Mouse (Mus musculus) c-Kit-positive CD71-positive TER-119-negative erythroid progenitor cells, embryonic 14.5 days (primary cell): ENCODE measurements around the gene Lrrc29.

Source experiments
- DNase-seq: peaks from one replicate; pipeline ENCODE4 v3.0.0-alpha.2; 2013; ENCODE audit warnings: low read depth

The Lrrc29 gene

DNA sequence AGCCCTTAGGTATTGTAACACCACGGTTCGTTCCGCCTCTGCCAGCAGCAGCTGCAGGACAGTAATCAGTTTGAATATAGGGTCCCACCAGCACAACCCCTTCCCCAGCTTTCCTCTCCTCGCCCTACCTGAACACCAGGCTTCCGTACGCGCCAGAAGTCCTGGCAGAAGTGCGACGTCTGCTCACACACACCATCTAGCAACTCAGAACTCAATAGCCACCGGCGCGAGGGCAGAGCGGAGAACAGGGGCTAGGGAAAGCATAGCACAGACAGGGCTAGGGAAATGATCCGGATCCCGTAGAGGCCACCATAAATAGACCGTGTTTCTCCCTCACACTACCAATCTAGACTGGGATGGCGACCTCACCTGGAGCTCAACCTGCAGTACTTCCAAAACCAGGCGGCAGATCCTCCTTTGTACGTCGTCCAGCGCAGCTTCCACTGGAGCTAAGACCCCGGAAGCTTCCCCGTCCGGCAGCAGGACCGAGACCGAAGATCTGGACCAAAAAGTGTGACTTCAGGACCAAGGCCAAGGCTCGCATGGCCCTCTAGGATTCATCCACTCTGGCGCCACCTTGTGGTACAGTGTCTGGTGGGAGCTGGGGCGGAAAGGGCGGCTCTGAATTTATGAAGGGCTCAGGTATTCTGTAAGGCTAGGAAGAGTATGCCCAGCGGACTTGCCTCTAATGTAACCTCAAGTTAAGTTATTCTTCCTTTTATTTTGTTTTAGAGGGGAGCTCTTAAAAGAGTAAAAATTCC lies 35.3 kb downstream of the Lrrc29 start:
- DNase-seq: peak; percentile 95

DNA sequence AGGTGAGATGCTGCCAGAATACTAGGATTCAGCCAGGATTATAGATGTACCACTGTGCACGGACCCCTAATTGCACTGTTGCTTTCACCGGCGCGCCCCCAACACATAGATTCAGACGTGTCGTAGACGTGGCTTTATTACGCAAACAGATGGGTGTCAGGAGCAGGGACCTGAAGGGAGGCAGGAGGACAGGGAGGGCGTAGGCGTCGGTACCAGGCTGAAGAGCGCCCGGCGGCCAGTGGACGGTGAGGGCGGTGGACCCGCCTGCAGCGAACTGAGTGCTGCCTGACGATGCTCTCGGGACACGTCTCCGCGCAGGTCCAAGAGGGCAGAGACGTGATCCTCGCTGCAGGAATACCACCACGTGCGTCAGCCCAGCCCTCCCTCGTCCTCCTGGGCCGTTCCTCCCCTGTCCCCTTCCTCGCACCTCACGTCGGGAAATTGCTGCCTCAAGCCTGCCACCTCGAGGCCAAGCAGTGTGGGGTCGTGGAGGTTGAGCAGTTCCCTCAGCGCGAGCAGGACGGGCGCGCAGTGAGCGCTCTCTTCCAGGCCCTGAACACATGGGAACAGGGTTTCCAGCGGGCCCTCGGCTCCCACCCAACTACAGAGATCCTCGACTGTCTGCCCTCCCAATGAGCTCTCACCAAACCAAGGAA lies 36.1 kb downstream of the Lrrc29 start, which contains the start of gene 4931428F04Rik:
Gene 4931428F04Rik (minus strand): TSS at position 60 of the 656 bp plus-strand sequence.
- no peak for DNase-seq

DNA sequence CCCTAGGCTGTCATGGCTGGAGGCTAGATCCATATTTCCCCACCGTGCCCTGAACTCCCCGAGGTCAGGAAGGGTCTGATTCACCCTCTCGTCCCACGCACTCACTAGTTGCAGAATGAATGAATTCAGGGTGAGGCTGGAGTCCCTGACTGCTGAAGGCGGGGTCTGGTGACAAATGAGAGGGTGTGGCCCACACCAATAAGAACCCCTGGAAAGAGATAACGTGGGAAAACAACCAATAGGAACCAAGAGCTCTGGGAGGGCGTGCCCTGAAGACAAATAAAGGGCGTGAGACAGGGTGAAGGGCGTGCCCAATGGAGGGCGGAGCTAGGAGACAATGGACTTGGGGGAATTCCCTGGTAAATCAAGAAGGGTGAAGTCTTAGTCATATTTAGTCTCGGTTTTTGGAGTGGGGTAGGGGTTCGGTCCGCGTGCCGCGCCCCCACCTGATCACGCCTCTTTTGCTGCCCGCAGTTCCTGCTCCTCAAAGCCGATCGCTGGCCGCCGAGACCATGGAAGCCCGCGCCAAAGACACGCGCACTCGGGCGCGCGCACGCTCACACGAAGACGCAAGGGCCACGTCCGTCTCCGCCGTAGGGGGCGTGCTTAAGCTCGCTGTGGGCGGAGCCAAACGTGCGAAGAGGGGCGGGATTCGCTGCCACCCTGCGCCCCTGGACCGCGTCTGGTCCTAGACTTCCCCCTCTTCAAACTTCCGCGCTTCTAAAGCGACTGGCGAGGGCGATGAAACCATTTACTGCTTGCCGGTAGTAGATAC lies 36.9 kb downstream of the Lrrc29 start:
- peak; percentile 97 for DNase-seq

GRCm38 (mm10) chr8:105288231-105288630 lies 37.8 kb downstream of the Lrrc29 start:
- no peak for DNase-seq

GRCm38 (mm10) chr8:105286907-105287306 lies 39.2 kb downstream of the Lrrc29 start:
- no peak for DNase-seq

- no peak for DNase-seq
Measured at GRCm38 (mm10) chr8:105285514-105285913, 40.6 kb downstream of the Lrrc29 start.

DNA sequence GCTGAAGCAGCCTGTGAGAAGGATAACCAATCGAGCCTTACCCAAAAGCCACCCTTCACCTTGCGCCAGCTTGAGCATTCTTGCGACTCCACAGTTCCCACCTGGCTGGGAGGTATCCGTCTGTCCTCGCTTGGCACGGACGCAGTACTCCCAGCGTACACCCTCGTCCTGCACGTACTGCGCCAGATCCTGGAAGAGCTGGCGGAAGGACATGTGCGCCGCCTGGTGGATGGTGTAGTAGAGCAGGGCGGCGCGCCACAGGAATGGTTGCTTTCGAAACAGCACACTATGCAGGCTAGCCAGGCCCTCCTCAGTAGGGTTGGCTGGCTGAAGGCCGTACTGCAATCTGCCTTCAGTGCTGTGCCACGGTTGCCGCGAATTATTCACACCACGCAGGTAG lies 43.0 kb downstream of the Lrrc29 start:
- DNase-seq: peak; percentile 58

DNA sequence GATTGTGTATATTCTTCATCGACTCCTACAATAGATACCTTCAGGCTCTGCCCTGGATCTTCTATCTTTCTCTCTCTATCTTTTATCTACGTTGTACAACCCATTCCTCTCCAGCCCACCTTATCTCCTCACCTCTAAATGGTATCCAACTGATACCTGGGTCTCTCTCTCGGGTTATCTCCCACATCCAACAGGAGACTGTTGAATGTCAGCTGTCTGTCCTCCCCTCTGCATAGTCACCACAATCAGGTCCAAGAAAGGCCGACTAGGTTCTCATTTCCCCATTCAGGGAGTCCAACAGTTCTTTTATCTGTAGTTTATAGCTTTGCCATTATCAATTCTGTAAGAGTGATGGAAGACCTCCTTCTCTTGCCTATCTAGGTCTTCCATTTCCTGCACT lies 43.8 kb downstream of the Lrrc29 start:
- DNase-seq: no peak

GRCm38 (mm10) chr8:105281821-105282220 lies 44.3 kb downstream of the Lrrc29 start:
- no peak for DNase-seq

GRCm38 (mm10) chr8:105280567-105280966 lies 45.5 kb downstream of the Lrrc29 start:
- no peak for DNase-seq

GRCm38 (mm10) chr8:105278911-105279334 lies 47.2 kb downstream of the Lrrc29 start:
- DNase-seq: no peak

DNA sequence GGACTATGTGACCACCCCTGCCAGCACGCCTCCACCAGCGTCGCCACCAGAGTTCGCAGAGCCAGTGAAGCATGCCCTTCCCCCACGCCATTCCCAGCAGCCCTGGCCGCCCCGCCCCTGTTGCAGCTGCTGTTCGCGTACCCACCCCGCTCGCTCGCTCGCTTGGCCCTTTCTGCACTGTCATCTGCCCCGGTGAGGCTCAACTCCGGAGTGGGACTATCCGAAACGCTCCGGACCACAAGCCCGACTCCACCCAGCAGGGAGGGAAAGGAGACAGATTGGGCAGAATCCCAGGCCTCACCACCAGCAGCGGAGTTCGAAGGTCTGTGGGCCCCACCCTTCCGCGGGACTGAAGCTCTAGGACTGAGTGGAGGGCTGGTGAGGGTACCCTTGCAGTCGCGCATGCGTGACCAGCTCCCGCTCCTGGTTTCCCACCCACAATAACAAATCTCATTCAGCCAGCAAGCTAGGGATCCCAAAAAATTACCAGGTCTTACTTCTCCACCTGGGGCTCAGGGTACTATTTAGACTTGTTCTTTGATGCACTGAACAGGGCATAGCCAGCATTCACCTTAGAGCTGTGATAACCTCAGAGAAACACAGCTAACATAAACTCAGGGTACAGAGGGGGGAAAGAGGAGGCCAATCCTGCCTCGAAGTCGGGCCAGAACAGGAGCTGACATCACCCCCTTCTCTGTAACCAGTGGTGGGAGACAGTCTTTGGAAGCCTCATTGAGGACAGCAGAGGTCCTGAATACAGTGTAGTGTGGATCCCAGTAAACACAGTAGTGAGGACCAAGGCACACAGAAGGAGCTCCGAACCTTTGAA lies 49.6 kb downstream of the Lrrc29 start:
- no peak for DNase-seq

DNA sequence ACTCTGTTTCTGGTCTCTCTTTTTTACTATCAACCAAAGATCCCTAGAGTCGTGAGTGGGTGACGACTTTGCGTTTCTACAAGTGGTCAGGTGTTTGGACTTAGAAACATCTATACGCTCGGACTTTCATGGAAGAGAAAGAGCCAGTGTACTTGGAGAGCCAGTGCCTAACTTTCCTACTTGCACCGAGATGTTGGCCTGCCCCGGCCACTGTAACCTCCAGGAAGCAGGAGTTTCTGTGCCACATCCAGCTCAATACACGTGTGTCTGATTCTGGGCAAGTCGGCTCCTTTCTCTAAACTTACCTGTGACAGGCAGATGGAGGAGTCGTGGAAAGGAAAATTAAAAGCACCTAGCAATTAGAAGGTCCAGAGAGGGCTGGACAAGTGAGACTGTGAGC lies 50.2 kb downstream of the Lrrc29 start, which contains the start of gene Nol3:
Gene Nol3 (plus strand): TSS at position 301 of the 400 bp plus-strand sequence.
- no peak for DNase-seq

GRCm38 (mm10) chr8:105275387-105275786 lies 50.7 kb downstream of the Lrrc29 start:
- no peak for DNase-seq

DNA sequence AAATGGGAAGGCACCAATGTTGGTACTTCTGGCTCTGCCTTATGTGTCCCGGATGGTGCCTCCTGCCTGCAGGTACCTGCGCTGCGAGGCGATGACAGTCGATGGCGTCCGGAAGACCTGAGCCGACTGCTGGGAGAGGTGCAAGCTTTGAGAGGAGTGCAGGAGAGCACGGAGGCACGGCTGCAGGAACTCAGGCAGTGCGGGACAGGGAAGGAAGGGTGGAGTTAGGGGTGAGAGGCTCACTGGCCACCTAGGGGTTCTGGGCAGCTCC lies 55.2 kb downstream of the Lrrc29 start:
- no peak for DNase-seq

DNA sequence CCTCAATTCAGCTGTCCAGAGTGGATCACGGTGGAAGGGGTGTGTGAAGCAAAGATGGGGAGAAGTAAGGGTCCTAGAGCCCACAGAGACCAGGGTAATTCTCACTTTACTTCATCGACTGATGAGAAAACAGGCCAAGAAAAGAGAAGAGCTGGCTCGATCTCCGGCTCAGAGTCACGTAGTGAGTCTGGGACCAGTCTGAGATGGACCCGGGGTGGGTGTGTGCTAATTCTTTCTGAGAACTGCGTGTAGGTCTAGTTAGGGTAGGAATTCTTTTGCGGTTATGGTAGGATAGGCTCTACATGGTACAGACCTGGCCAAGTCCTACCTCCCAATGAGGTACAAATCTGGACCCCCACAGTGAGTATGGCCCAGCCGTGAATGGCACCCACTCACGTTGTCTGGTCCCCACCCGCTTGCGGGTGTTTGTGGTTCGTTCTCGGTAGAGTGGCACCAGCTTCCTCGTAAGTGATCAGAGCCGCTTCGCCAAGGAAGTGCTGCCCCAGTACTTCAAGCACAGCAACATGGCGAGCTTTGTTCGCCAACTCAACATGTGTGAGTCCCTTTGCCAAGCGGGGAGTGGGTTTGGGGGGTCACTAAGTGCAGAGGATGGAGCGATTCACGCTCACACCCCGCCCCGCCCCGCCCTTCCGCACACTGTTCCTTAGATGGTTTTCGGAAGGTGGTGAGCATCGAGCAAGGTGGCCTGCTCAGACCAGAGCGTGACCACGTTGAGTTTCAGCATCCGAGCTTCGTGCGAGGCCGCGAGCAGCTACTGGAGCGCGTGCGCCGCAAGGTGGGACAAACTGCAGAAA lies 55.8 kb downstream of the Lrrc29 start:
- DNase-seq: no peak

- no peak for DNase-seq
Measured at GRCm38 (mm10) chr8:105269461-105269947, 56.6 kb downstream of the Lrrc29 start, which contains the start of gene Hsf4. Gene Hsf4 (plus strand): TSS chr8:105269801.

- no peak for DNase-seq
Measured at GRCm38 (mm10) chr8:105269075-105269458, 57.0 kb downstream of the Lrrc29 start.

GRCm38 (mm10) chr8:105268342-105269074 lies 57.6 kb downstream of the Lrrc29 start:
- no peak for DNase-seq

GRCm38 (mm10) chr8:105266775-105267174 lies 59.3 kb downstream of the Lrrc29 start:
- DNase-seq: no peak
